Mouse (Mus musculus) thymus, adult 2 months (tissue): ENCODE results near the gene Obp2a. TPM values are rescaled to one million over a fixed set of nuclear protein-coding genes. Genes with fewer than 3 reads are reported as not detected.
"Not testable (repeated sequence)": the region's sequence is repeated elsewhere in the genome, so short reads cannot be mapped to it uniquely, and the experiment has no call there.

Experiments
- DNase-seq: peaks from one replicate; pipeline ENCODE4 v3.0.0; 2021
- H3K27ac ChIP-seq: fragments of 200-500 bp; 2 replicates; pipeline ENCODE4 v1.5.1; 2012; ENCODE audit warnings: low read length, control low read depth; ENCODE audit not compliant: control insufficient read depth, insufficient read depth
- H3K27me3 ChIP-seq: fragments of 200-500 bp; 2 replicates; pipeline ENCODE4 v1.6.1; 2012; ENCODE audit warnings: mild to moderate bottlenecking, low read length, moderate library complexity, mixed read lengths; ENCODE audit not compliant: control insufficient read depth, insufficient read depth
- H3K36me3 ChIP-seq: fragments of 200-500 bp; 2 replicates; pipeline ENCODE4 v1.6.1; 2012; ENCODE audit warnings: mild to moderate bottlenecking, low read length, moderate library complexity; ENCODE audit not compliant: control insufficient read depth, insufficient read depth
- H3K4me1 ChIP-seq: fragments of 200-500 bp; replicated peaks from 2 replicates; pipeline ENCODE4 v1.6.1; 2012; ENCODE audit warnings: low read length; ENCODE audit not compliant: control insufficient read depth, insufficient read depth
- H3K4me3 ChIP-seq: fragments of 200-500 bp; 2 replicates; pipeline ENCODE4 v1.5.1; 2012; ENCODE audit warnings: mild to moderate bottlenecking, low read length, control low read depth, moderate library complexity; ENCODE audit not compliant: control insufficient read depth, insufficient read depth
- CTCF ChIP-seq: fragments of 200-500 bp; IDR thresholded peaks from 2 replicates; pipeline ENCODE4 v1.5.1; 2012; ENCODE audit warnings: mild to moderate bottlenecking, control low read depth, low read length, moderate library complexity, borderline replicate concordance; ENCODE audit not compliant: control insufficient read depth, poor library complexity, insufficient read depth; ENCODE audit errors: extremely low read depth
- POLR2A ChIP-seq: fragments of 200-500 bp; IDR thresholded peaks from 2 replicates; pipeline ENCODE4 v1.6.1; 2012; ENCODE audit warnings: mild to moderate bottlenecking, low read length, control low read depth, moderate library complexity; ENCODE audit not compliant: control insufficient read depth, poor library complexity, insufficient read depth; ENCODE audit errors: extremely low read depth
- WGBS: fragments of 180-500 bp; shearing (Covaris S2); methylation state at CpG from one replicate; pipeline ENCODE4 v1.1.7; 2018; 5-methylcytosine and 5-hydroxymethylcytosine counted together
- polyA plus RNA-seq: library from polyadenylated mRNA; depleted of rRNA; stranded (reverse); fragments of >200 nt; gene quantifications from 2 replicates; pipeline ENCODE4 v1.2.3, GENCODE M21; 2012

Obp2a gene
- polyA plus RNA-seq, 1 experiment: 0.54 TPM

- no peaks in the 10 kb centered on the region; the same call in 1 of the 2 replicates for H3K27me3 ChIP-seq
- peaks cover 3% of the 10 kb centered on the region for H3K4me1 ChIP-seq
- WGBS: under 1% methylated on average over 78 of the region's 78 CpGs
- no peaks in the 10 kb centered on the region for H3K36me3 ChIP-seq
- DNase-seq: peak; percentile 83
- peak within 1 kb of the TSS; percentile 60 for H3K4me3 ChIP-seq
- TF ChIP-seq CTCF: peak; percentile 55; the same call in 1 of the 2 replicates
- TF ChIP-seq POLR2A: 0 out of 2 replicates have a peak, but pooled peaks have one; percentile 44
- no peak within 1 kb of the TSS for H3K27ac ChIP-seq
Measured at GRCm38 (mm10) chr2:25706643-25707481, 7.0 kb downstream of the Obp2a start, which contains the start of gene Bmyc. TSS of gene Bmyc (plus strand) at chr2:25706739.

- no peak for TF ChIP-seq POLR2A
- TF ChIP-seq CTCF: no peak
- Histone ChIP-seq H3K27ac (no peak overlapping the region), H3K27me3 (no peaks in the 10 kb centered on the region; the same call in 1 of the 2 replicates), H3K36me3 (no peaks in the 10 kb centered on the region), H3K4me1 (peaks cover 3% of the 10 kb centered on the region), H3K4me3 (no peak overlapping the region)
- DNase-seq: peak; percentile 28
- WGBS: 51% methylated on average over 2 of the region's 2 CpGs
Measured at GRCm38 (mm10) chr2:25708121-25708520, 8.3 kb downstream of the Obp2a start.

- not testable (repeated sequence) for H3K27me3 ChIP-seq, H3K36me3 ChIP-seq, DNase-seq, H3K4me3 ChIP-seq, H3K27ac ChIP-seq, H3K4me1 ChIP-seq
- 100% methylated on average over 1 of the region's 1 CpGs for WGBS
Measured at GRCm38 (mm10) chr2:25709056-25709455, 9.2 kb downstream of the Obp2a start.

GRCm38 (mm10) chr2:25709791-25710190 is 9.9 kb downstream of the Obp2a start:
- not testable (repeated sequence) for H3K36me3 ChIP-seq, H3K27ac ChIP-seq, DNase-seq, H3K27me3 ChIP-seq, H3K4me1 ChIP-seq, H3K4me3 ChIP-seq
- WGBS: 91% methylated on average over 2 of the region's 2 CpGs

GRCm38 (mm10) chr2:25711641-25712040 is 11.8 kb downstream of the Obp2a start:
- H3K36me3 ChIP-seq, H3K27ac ChIP-seq, DNase-seq, H3K4me3 ChIP-seq, H3K27me3 ChIP-seq, H3K4me1 ChIP-seq: not testable (repeated sequence)
- 78% methylated on average over 3 of the region's 3 CpGs for WGBS

DNA sequence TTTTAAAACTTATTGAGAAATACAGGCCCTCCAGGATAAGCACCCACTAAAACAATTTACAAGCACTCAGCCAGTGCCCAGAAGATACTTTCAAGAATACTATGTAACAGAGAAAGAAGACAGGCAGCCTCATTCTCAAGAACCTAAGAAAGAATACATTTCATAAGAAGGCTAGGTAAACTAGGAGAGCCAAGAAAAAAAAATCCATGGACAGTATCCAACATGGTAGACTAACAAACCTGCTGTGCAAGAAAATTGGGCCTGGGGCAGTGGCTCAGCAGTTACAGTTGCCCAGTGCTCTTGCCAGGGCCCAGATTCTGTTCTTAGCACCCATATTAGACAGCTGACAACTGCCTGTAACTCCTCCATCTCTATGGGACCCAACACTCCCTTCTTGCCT is 17.4 kb downstream of the Obp2a start:
- no peak for DNase-seq
- Histone ChIP-seq H3K27ac (no peak overlapping the region), H3K27me3 (no peaks in the 10 kb centered on the region), H3K4me3 (no peak overlapping the region), H3K4me1 (no peaks in the 10 kb centered on the region), H3K36me3 (no peaks in the 10 kb centered on the region)
- TF ChIP-seq POLR2A (no peak), CTCF (no peak)

GRCm38 (mm10) chr2:25733199-25733930 is 33.5 kb downstream of the Obp2a start:
- Histone ChIP-seq H3K4me1 (no peaks in the 10 kb centered on the region), H3K27ac (no peak overlapping the region), H3K27me3 (no peaks in the 10 kb centered on the region), H3K4me3 (no peak overlapping the region), H3K36me3 (no peaks in the 10 kb centered on the region)
- 58% methylated on average over 2 of the region's 2 CpGs for WGBS
- no peak for TF ChIP-seq POLR2A
- no peak for TF ChIP-seq CTCF
- no peak for DNase-seq

DNA sequence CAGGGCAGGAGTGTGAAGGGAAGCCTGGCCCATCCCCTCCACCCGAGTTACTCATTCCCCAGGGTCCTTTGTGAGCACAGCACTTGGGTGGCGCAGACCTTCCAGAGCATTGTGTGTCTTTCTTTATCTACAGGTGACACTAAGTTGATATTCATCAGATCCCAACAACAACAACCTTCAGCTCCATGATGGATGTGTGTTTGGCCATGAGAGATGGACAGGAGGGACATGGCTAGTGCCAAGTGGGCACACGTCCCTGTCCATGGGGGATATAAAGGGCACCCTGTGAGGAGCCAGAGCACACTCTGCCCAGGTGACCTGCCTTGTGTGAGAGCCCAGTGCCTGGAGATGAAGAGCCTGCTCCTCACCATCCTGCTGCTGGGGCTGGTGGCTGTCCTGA is 36.9 kb downstream of the Obp2a start, which contains the start of gene Obp2b:
TSS of gene Obp2b (plus strand) at position 301 of the 400 bp plus-strand sequence.
- H3K27me3 ChIP-seq, DNase-seq, H3K27ac ChIP-seq, H3K4me1 ChIP-seq, H3K36me3 ChIP-seq, H3K4me3 ChIP-seq: not testable (repeated sequence)
- 94% methylated on average over 3 of the region's 3 CpGs for WGBS
